Mouse (Mus musculus): Measurements from ENCODE around the gene Slc51b.
A peak's percentile ranks its signal among the peaks of the same experiment; 100 is the strongest.

The Slc51b gene

GRCm38 (mm10) chr9:65407861-65408260 is 14.9 kb downstream of the Slc51b start:
- peak; percentile 69 to 70 for DNase-seq

GRCm38 (mm10) chr9:65407327-65407726 is 15.4 kb downstream of the Slc51b start:
- DNase-seq: no peak

- no peak for DNase-seq
Observed at GRCm38 (mm10) chr9:65405184-65405449, 17.6 kb downstream of the Slc51b start.

GRCm38 (mm10) chr9:65404331-65405183 is 18.2 kb downstream of the Slc51b start:
- peak; percentile 78 to 83 for DNase-seq

- no peak for DNase-seq
Observed at GRCm38 (mm10) chr9:65399934-65400333, 22.8 kb downstream of the Slc51b start.

DNA sequence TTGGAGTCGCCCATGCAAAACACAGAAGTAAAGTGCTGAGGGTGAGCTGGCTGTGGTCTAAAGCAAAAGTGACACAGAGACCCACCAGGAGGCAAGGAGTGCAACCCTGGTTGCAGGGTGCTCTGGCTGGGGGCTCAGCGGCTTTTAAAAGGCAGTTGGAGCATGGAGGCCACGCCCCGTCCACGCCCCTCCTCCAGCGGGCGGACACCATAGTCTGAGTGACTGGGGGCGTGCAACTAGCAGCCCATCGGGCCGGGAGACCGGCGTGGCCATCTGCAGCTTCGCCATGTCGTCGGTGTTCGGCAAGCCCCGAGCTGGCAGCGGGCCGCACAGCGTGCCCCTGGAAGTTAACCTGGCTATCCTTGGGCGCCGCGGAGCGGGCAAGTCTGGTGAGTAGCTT is 24.5 kb downstream of the Slc51b start, which contains the start of gene Rasl12:
Gene Rasl12 (plus strand): TSS at position 228 of the 400 bp plus-strand sequence.
- peak; percentile 33 to 64 for DNase-seq

- DNase-seq: no peak
Observed at GRCm38 (mm10) chr9:65394360-65394759, 28.4 kb downstream of the Slc51b start.

DNA sequence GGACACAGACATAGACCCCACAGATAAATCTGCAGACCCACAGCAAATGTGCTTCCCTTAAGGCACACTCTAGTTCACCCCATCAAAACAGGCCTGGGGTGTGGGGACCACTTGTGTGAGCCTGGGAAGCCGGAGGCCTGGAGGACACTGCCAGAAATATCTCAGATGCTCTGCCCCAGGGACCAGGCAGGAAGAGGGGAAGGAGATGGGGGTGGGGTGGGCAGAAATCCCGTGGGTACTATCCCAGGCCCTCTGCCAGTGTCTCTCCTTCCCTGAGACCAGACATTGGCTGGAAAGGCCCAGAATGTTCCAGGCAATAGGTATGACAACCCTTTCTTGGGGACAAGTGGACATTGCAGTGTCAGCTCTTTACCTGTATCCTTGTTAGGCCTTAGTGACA is 29.1 kb downstream of the Slc51b start:
- no peak for DNase-seq

DNA sequence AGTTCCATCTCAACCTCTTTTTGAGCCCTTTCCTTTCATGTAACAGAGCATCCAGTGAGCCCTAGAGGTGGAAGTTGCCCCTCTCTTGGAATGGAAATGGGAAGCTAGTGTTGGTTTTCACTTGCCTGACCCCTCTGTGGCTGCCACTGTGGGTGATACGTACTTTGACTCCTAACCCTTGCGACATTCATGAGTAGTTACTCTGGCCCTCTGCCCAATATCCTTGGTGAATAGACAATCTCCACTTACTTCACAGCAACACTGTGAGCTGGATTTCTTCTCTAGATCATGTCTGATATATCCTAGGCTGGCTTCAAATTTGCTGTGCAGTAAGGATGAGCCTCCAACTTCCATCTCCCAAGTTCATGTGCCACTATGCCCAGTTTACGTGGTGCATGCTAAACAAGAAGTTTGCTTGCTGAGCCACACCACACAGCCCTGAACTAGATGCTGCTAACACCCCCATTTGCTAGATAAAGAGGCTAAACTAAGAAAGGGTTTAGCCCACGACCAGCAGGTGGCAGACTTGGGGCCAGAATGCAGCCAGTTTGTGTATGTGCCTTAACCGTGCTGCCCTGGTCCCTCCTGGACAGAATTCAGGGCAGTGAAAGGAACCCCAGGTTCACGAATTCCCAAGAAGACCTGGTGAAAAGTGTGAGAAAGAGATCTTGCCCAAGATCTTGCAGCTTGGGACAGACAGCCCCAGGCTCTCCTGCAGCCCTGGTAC is 30.0 kb downstream of the Slc51b start:
- peak; percentile 58 to 76 for DNase-seq

- DNase-seq: no peak
Observed at GRCm38 (mm10) chr9:65391613-65391964, 31.2 kb downstream of the Slc51b start, which contains the start of gene Kbtbd13. Gene Kbtbd13, minus strand, starts transcription at chr9:65391652.

GRCm38 (mm10) chr9:65390752-65391612 is 31.8 kb downstream of the Slc51b start:
- no peak for DNase-seq

GRCm38 (mm10) chr9:65386373-65387140 is 36.2 kb downstream of the Slc51b start:
- peak in 1 of 2 experiments; percentile 29 for DNase-seq

- peak in 1 of 2 experiments; percentile 28 for DNase-seq
Observed at GRCm38 (mm10) chr9:65384276-65384675, 38.5 kb downstream of the Slc51b start.

GRCm38 (mm10) chr9:65382751-65383097 is 40.0 kb downstream of the Slc51b start:
- DNase-seq: no peak

DNA sequence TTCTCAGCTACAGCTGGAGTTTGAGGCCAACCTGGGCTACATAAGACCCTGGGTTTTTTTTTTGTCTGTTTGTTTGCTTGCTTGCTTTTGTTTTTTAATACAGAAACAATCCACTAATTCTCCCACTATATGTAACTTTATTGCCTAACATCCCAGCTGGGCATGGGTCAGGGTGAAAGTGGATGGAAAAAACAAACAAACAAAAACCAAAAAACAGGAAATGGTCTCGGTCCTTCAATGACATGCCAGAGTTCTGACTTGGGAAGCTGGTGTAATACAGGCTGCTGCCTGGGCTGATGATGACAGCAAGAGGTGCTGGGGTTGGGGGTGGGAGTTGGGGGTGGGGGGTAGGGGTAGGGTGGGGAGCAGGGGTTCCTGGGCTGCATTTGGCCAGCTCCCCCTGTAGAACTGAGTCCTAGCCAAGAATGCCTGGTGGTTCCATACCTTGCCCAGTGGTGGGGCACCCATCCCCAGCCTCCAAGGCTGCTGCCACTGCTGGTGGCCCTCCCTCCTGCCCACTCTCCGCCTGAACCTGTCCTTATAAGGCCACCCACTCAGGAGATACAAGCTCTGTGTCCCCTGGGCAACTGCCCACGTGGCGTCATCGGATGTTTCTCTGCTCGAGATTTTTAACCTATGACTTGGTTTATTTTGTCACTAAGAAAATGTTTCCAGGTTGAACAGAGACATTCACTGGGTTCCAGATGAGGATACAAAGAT is 40.6 kb downstream of the Slc51b start:
- no peak for DNase-seq

- DNase-seq: no peak
Observed at GRCm38 (mm10) chr9:65381017-65381590, 41.7 kb downstream of the Slc51b start.

DNA sequence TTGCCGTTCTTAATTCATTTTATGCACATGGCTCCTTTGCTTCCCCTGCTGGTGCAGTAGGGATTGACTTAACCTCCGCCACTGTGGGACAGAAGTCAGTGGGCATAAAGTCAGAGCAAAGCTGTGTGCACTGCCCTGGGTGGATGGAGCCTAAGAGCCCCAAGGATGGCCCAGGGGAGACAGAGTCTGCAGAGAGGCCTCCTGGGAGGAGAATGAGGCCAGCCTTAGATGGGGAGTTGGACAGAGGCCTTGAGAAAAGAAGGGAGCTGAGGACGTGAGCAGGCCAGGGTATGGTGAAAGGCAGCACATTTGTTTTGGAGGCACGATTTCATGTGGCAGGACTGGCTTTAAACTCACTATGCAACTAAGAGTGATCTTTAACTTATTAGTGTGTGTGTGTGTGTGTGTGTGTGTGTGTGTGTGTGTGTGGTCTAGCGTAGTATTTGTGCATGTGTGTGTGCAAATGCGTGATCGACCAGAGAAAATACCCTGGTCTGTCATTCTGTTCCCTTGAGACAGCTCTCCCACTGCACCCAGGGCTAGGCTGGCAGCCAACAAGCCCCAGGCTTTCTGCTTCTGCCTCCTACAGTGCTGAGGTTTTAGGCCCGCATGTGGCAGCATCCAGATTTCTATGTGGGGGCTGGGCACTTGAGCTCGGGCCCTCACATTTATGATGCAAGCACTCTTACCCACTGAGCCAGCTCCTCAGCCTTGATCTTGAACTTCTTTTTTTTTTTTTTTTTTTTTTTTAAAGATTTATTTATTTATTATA is 47.4 kb downstream of the Slc51b start:
- no peak for DNase-seq

DNA sequence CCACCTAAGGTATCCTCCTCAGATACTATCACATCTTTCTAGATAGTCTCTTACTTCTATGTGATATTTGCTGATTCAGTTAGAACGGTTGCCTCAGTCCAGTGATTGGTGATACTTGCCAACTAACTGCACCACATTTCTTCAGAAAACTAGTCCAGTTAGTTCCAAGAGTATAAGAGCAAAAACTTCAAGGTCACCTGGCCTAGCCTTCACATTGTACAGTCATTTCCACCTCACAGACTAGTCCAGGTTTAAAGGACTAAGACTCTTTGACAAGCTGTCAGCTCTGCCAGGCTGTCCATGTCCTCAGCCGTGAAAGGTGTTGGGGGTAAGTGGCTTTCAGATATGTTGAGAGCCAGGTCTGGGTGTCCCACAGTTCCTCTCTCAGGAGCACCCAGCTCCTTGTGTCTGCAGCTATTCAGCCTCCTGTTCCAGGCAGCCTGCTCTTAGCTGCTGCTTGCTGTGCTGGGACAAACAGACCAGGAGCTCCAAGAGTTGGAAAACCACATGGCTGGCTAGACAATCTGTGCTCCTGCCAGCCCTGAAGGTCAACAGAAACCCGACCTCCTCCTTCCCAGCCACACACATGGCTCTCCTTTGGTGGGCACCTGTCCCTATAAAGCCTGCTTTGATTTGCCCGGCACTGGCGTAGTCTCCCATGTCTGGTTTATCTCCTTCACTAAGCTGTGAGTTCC is 48.1 kb downstream of the Slc51b start:
- no peak for DNase-seq

DNA sequence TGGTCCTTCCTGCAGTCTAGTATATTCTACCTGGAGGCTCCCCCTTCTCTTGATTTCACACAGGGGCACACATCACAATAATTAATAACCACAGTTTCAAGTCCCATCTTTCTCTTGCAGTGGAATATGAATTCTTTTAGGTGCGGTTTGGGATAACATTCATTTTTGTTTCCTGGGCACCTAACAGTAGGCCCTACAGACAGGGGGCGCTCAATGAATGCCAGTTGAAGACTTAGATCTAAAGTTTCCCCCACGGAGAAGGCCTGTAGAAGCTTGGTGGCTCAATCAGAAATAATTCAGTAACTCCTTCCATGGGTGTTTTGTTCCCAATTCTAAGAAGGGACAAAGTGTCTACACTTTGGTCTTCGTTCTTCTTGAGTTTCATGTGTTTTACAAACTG is 50.3 kb downstream of the Slc51b start:
- peak in 1 of 2 experiments; percentile 57 for DNase-seq

- no peak for DNase-seq
Observed at GRCm38 (mm10) chr9:65371756-65372155, 51.0 kb downstream of the Slc51b start.

Measured in kidney, adult 8-10 months (tissue).